Mouse (Mus musculus): Measurements from ENCODE around the gene Tmc8.
A peak's percentile ranks its signal among the peaks of the same experiment; 100 is the strongest.
"Not testable (repeated sequence)": the region's sequence is repeated elsewhere in the genome, so short reads cannot be mapped to it uniquely, and the experiment has no call there.

Gene Tmc8

GRCm38 (mm10) chr11:117825333-117826101 is 43.6 kb downstream of the Tmc8 start, which contains the start of the genes Afmid and Tk1:
Gene Afmid (plus strand): TSS chr11:117825924.
Gene Tk1 (minus strand): TSS chr11:117826092.
- DNase-seq (ENCODE audit: low read depth, low spot score): peak; percentile 90

- peak; percentile 52 for DNase-seq (ENCODE audit: low read depth, low spot score)
Observed at GRCm38 (mm10) chr11:117826164-117826563, 44.3 kb downstream of the Tmc8 start.

DNA sequence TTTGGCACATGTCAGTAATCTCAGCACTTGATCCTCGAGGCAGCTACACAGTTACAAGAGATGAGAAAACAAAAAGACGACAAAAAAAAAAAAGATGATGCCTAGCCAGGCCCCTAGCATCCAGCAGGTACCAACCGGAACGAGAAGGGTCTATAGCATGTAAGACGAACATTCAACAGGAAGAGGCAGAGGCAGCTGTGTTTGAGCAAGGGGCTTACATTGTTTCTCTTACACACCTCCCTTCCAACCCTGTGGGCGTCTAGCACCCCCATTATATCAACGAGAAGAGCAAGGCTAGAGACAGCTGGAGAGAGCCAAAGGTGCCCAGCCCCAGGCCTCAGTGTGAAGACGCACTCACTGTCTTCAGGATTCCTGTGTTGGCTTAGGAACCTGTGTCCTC is 45.0 kb downstream of the Tmc8 start:
- DNase-seq (ENCODE audit: low read depth, low spot score): no peak

DNA sequence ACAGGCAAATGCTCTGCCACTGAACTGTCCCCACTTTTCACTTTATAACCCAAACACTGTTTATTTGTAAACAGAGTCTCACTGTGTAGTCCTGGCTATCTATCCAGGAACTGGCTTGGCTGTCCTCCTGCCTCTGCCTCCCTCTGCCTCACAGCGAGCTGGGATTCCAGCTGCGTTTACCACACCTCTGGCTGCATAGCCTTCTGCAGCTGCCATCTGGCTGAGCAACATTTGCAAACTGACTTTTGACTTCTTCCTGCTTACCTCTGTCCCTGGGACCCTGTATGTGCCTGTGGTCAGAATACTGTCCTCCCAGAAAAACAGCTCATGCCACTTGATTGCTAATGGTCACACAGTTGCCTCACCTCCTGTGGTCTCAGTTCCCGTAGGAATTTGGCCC is 45.5 kb downstream of the Tmc8 start:
- no peak for DNase-seq (ENCODE audit: low read depth, low spot score)

- no peak for DNase-seq (ENCODE audit: low read depth, low spot score)
Observed at GRCm38 (mm10) chr11:117828149-117828887, 46.4 kb downstream of the Tmc8 start.

GRCm38 (mm10) chr11:117828888-117829604 is 47.2 kb downstream of the Tmc8 start:
- no peak for DNase-seq (ENCODE audit: low read depth, low spot score)

GRCm38 (mm10) chr11:117829671-117830215 is 47.9 kb downstream of the Tmc8 start:
- no peak for DNase-seq (ENCODE audit: low read depth, low spot score)

DNA sequence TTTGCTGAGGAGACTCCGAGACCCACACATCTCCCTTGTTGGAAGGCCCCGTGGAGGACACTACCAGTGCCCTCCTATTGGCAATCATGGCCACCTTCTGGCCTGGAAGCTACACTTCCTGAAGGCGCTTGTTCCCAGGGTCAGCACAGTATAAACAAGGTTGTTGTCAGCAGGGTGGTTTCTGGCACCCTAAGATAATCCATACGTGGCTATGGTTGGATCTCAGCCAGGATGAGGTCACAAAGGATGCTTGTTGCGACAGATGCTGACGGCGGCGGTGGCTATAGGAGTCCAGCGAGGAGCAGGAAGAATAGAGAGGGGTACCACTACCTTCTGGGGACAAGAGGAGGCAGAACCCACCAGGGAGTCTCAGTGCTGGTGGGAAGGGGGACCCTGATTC is 48.5 kb downstream of the Tmc8 start:
- DNase-seq (ENCODE audit: low read depth, low spot score): no peak

- DNase-seq (ENCODE audit: low read depth, low spot score): peak; percentile 70
Observed at GRCm38 (mm10) chr11:117832086-117832969, 50.5 kb downstream of the Tmc8 start.

- DNase-seq (ENCODE audit: low read depth, low spot score): not testable (repeated sequence)
Observed at GRCm38 (mm10) chr11:117833509-117833908, 51.6 kb downstream of the Tmc8 start.

GRCm38 (mm10) chr11:117834086-117834485 is 52.2 kb downstream of the Tmc8 start:
- no peak for DNase-seq (ENCODE audit: low read depth, low spot score)

DNA sequence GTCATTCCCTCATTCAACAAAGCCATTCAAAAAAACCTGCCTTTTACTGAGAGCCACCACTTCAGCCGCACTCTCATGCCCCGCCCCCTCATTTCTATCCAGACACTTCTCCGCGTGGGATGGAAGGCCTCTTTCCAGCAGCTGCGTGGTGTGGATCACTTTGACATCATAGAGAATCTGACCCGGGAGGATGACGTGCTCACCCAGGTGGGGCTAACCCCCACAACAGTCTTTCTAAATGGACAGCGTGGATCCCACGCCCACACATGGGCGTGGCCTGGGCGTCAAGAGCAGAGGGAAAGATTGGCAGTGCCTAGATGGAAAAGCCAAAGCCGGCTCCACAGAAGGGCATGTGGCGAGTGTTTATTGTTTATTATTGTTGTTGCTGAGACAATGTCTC is 54.4 kb downstream of the Tmc8 start:
- peak; percentile 44 for DNase-seq (ENCODE audit: low read depth, low spot score)

GRCm38 (mm10) chr11:117838572-117838971 is 56.7 kb downstream of the Tmc8 start:
- DNase-seq (ENCODE audit: low read depth, low spot score): no peak

GRCm38 (mm10) chr11:117839021-117839420 is 57.1 kb downstream of the Tmc8 start:
- no peak for DNase-seq (ENCODE audit: low read depth, low spot score)

GRCm38 (mm10) chr11:117840910-117841309 is 59.0 kb downstream of the Tmc8 start:
- DNase-seq (ENCODE audit: low read depth, low spot score): no peak
